Mouse (Mus musculus) cerebellum, adult 8-10 months (tissue): ENCODE results near the gene Bpifb9a.
"Not testable (repeated sequence)": the region's sequence is repeated elsewhere in the genome, so short reads cannot be mapped to it uniquely, and the experiment has no call there.

ENCODE experiments used
- DNase-seq: peaks from one replicate; pipeline ENCODE4 v3.0.0; 2022

The Bpifb9a gene

DNA sequence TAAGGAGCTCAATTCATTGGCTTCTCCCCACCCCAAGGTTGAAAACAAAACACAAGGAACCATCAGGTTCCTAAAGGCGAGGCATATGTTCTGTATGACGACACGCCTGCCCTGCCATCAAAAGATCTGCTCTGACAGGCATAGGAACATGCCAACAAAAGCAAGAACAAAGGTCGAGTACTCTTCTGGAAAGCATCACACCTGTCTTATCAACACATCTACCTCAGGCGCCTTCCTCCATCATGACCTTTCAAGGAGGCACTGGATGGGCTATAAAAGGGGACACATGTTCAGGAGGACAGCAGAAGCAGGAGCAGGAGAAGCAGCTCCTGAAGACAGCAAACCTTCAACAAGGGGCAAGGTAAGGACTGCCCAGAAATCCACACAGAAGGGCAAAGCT, at the start of gene Bpifb9a:
TSS of gene Bpifb9a (plus strand) at position 301 of the 400 bp plus-strand sequence.
- DNase-seq = not testable (repeated sequence)

DNA sequence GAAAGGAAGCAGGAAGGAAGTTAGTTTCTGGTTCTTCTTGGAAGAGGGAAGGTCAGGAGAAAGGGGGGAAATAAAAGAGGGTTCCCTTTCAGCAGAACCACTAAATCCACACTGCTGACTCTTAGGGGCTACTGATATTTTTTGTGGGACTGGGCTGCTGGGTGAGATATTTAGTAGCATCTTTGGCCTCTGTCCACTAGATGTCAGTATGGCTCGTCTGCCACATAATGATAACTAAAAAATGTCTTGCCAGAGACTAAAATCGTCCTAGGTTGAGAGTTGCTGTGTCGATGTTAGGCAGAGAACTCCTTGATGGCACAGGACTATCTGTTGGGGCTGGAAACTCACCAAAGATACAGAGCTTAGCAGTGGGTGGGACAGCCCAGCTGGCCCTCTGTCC, 48.5 kb upstream of the Bpifb9a start:
- no peak for DNase-seq

DNA sequence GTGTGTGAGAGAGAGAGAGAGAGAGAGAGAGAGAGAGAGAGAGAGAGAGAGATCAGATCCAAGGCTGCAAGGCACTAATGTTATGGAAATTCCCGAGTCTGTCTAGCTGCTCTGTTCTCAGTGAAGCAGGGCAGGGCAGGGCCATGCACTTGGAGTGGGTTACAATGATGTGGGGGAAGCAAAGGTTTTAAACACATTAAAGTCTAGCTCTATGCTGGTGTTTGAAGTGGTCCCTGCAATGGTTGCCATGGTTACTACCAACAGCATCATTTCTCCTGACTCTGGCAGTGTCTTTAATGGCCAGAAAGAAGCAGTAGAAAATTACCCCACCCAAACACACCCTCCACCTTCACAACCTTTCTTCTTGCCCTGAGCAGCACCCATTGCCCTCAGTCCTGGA, 46.5 kb upstream of the Bpifb9a start:
- DNase-seq = no peak

- DNase-seq = no peak
Measured at GRCm38 (mm10) chr2:154211881-154212280, 45.8 kb upstream of the Bpifb9a start.

DNA sequence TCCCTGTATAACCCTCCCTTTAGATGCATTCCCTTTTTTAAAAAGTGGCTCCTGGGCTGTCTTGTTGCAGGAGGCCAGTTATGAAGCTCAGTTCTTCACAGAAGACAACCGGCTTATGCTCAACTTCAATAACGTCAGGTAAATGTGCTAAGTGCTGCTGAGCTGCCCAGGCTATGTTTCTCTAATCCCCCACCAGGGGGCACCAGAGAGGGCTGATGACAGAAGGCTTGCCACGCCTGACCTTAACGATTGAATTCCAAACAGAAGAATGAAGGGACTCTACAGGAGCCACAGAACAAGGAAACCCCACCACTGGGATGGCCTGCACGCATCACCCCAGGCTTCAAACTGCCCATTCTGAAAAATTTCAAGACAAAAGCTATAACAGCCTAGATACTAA, 42.5 kb upstream of the Bpifb9a start:
- DNase-seq = peak; percentile 60

GRCm38 (mm10) chr2:154219950-154220349, 37.7 kb upstream of the Bpifb9a start:
- DNase-seq = no peak

GRCm38 (mm10) chr2:154223265-154223916, 34.3 kb upstream of the Bpifb9a start, which contains the start of gene Bpifb5:
TSS of gene Bpifb5 (plus strand) at chr2:154223742.
- no peak for DNase-seq

GRCm38 (mm10) chr2:154223917-154224273, 33.8 kb upstream of the Bpifb9a start:
- DNase-seq = no peak

DNA sequence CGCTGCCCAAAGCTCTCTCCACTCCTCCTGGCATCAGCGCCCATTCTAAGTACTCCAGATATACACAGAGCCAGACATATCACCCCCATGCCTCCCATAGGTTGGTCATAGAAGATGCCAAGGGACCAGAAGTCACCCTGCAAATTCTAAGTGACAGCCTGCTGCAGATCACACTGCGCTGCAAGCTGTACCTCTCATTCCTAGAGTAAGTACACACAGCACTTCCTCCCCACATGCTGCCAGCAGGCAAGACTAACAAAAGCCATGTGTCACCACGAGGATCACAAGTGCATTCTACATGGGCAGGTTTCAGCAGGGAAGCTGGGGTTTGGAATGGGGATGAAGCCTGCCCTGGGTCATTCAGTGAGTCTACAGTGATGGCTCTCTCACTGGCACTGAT, 30.7 kb upstream of the Bpifb9a start:
- DNase-seq = no peak

- peak; percentile 14 for DNase-seq
Measured at GRCm38 (mm10) chr2:154227830-154228229, 29.8 kb upstream of the Bpifb9a start.

DNA sequence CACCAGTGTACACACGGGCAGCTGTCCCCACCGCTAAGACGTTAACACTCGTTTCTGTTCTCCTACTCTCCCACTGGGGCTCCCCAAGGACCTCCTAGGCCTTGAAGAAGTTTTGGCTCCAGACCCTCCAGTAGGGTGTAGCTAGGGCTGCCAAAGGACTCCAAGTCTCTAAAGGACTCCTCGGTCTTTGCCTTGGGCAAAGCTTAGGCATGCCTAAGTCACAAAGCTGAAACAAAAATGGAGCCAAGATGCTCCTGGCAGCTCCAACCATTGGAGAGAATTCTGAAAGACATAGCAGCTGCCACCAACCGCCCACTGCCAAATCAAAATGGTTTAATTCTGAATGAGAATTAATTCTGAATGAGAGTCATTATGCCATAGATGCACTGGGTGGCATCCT, 24.2 kb upstream of the Bpifb9a start:
- DNase-seq = peak; percentile 12

GRCm38 (mm10) chr2:154240771-154241170, 16.9 kb upstream of the Bpifb9a start:
- no peak for DNase-seq

- not testable (repeated sequence) for DNase-seq
Measured at GRCm38 (mm10) chr2:154242726-154243125, 14.9 kb upstream of the Bpifb9a start.

- no peak for DNase-seq
Measured at GRCm38 (mm10) chr2:154243356-154244036, 14.2 kb upstream of the Bpifb9a start.

GRCm38 (mm10) chr2:154245322-154245721, 12.3 kb upstream of the Bpifb9a start:
- no peak for DNase-seq

- DNase-seq = not testable (repeated sequence)
Measured at GRCm38 (mm10) chr2:154255254-154255653, 2.4 kb upstream of the Bpifb9a start.

GRCm38 (mm10) chr2:154255770-154256169, 1.9 kb upstream of the Bpifb9a start:
- DNase-seq = no peak

- DNase-seq = not testable (repeated sequence)
Measured at GRCm38 (mm10) chr2:154264397-154264796, 6.7 kb downstream of the Bpifb9a start.

DNA sequence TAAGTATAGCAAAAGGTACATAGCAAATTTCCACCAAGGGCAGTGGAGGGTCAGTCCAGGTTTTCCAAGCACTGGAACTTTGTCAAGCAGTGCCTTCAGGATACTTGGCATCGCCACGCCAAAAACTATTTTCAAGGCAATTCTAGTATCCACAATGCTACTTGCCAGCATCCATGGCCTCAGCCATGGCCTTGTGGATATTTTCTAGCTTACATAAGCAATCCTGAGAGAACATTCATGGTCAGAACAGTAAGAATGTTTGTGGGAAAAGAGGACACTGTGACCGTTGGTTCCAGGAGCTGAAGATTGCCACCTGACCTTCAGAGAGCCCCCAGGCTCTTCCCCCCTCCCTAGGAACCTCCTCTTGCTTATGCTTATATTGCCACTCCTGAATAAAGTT, 34.2 kb downstream of the Bpifb9a start:
- not testable (repeated sequence) for DNase-seq

DNA sequence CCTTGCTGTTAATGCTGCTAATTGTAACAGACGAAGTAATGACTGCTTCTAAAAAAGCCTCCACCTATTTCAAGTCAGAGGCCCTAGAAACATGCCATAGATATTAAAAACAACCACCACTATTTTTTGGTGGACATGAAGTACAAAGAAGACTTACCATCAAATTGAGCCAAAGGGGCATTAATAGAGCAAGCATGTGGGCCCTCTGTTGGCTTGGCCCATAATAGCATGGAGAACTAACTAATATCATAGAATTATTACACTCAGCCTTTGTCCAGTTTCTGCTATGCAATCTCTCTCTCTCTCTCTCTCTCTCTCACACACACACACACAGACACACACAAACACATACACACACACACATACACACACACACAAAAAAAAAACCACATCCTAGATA, 35.2 kb downstream of the Bpifb9a start:
- no peak for DNase-seq

GRCm38 (mm10) chr2:154294746-154295145, 37.1 kb downstream of the Bpifb9a start:
- peak; percentile 25 for DNase-seq

- peak; percentile 19 for DNase-seq
Measured at GRCm38 (mm10) chr2:154300496-154300895, 42.8 kb downstream of the Bpifb9a start.

GRCm38 (mm10) chr2:154301763-154302162, 44.1 kb downstream of the Bpifb9a start:
- DNase-seq = no peak

- DNase-seq = not testable (repeated sequence)
Measured at GRCm38 (mm10) chr2:154304604-154305003, 47.0 kb downstream of the Bpifb9a start.

- DNase-seq = not testable (repeated sequence)
Measured at GRCm38 (mm10) chr2:154306927-154307326, 49.3 kb downstream of the Bpifb9a start, which contains the start of gene Bpifb9b. TSS of gene Bpifb9b (plus strand) at chr2:154307227.
